Mouse (Mus musculus) lung, embryonic 15.5 days (tissue): ENCODE data around the gene Upb1. TPM values are rescaled to one million over a fixed set of nuclear protein-coding genes. Genes with fewer than 3 reads are reported as not detected.
A peak's percentile ranks its signal among the peaks of the same experiment; 100 is the strongest.
"Not testable (repeated sequence)": the region's sequence is repeated elsewhere in the genome, so short reads cannot be mapped to it uniquely, and the experiment has no call there.

Experiments used
- ATAC-seq: fragments of 200-750 bp; cut with Nextera tagmentation; 2 replicates; pipeline ENCODE4 v1.8.0; 2017; ENCODE audit warnings: moderate number of reproducible peaks, borderline replicate concordance; ENCODE audit not compliant: low FRiP score, low TSS enrichment; ENCODE audit errors: extremely low read depth
- H3K27ac ChIP-seq: fragments of 300-500 bp; sonication (generic); 2 replicates; pipeline ENCODE4 v1.5.1; 2015; ENCODE audit warnings: moderate library complexity, mild to moderate bottlenecking, inconsistent platforms
- H3K27me3 ChIP-seq: fragments of 300-500 bp; sonication (generic); 2 replicates; pipeline ENCODE4 v1.6.1; 2015; ENCODE audit warnings: inconsistent platforms
- H3K36me3 ChIP-seq: fragments of 300-500 bp; sonication (generic); 2 replicates; pipeline ENCODE4 v1.6.1; 2015; ENCODE audit warnings: inconsistent platforms
- H3K4me1 ChIP-seq: fragments of 300-500 bp; sonication (generic); 2 replicates; pipeline ENCODE4 v1.6.1; 2015; ENCODE audit warnings: inconsistent platforms
- H3K4me2 ChIP-seq: fragments of 300-500 bp; sonication (generic); 2 replicates; pipeline ENCODE4 v1.6.1; 2015; ENCODE audit warnings: inconsistent platforms, mild to moderate bottlenecking, moderate library complexity
- H3K4me3 ChIP-seq: fragments of 300-500 bp; sonication (generic); 2 replicates; pipeline ENCODE4 v1.5.1; 2015; ENCODE audit warnings: mild to moderate bottlenecking, inconsistent platforms
- H3K9ac ChIP-seq: fragments of 300-500 bp; sonication (generic); 2 replicates; pipeline ENCODE4 v1.6.1; 2015; ENCODE audit warnings: inconsistent platforms
- H3K9me3 ChIP-seq: fragments of 300-500 bp; sonication (generic); 2 replicates; pipeline ENCODE4 v1.6.1; 2016; ENCODE audit warnings: inconsistent platforms
- WGBS: fragments of 180-500 bp; shearing (Covaris S2); methylation state at CpG from one replicate; pipeline ENCODE4 v1.1.7; 2015; 5-methylcytosine and 5-hydroxymethylcytosine counted together
- polyA plus RNA-seq: library from polyadenylated mRNA; unstranded; fragments of >200 nt; fragmentation: Nextera tagmentation; extraction: Ambion mirVana; gene quantifications from 2 replicates; pipeline ENCODE4 v1.2.1, GENCODE M21; 2015

The Upb1 gene
- polyA plus RNA-seq, 1 experiment from 2014 or later = 1.3 TPM

DNA sequence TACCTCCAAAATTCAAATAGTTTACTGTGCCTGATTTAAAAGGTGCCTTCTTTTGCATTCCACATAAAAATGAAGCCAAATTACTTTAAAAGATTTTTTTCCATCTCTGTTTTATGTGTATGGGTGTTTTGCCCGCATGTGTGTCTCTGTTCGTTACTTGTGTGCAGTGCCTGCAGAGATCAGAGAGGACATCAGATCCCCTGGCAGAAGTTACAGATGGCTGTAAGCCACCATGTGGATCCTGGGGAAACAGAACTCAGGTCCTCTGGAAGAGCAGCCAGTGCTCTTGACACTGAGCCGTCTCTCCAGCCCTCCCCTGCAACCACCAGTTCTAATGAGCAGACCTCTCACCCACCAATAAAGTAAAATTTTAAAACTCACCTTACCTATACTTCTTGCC, 61.8 kb downstream of the Upb1 start:
- 79% methylated on average over 3 of the region's 3 CpGs for WGBS
- H3K27me3 ChIP-seq = no peaks in the 10 kb centered on the region
- peaks cover 25% of the 10 kb centered on the region for H3K4me1 ChIP-seq
- no peak overlapping the region for H3K4me2 ChIP-seq
- ATAC-seq = no peak
- no peaks in the 10 kb centered on the region for H3K36me3 ChIP-seq
- no peak overlapping the region for H3K9ac ChIP-seq
- no peak overlapping the region for H3K4me3 ChIP-seq
- no peak overlapping the region for H3K27ac ChIP-seq
- H3K9me3 ChIP-seq = no peaks in the 10 kb centered on the region

DNA sequence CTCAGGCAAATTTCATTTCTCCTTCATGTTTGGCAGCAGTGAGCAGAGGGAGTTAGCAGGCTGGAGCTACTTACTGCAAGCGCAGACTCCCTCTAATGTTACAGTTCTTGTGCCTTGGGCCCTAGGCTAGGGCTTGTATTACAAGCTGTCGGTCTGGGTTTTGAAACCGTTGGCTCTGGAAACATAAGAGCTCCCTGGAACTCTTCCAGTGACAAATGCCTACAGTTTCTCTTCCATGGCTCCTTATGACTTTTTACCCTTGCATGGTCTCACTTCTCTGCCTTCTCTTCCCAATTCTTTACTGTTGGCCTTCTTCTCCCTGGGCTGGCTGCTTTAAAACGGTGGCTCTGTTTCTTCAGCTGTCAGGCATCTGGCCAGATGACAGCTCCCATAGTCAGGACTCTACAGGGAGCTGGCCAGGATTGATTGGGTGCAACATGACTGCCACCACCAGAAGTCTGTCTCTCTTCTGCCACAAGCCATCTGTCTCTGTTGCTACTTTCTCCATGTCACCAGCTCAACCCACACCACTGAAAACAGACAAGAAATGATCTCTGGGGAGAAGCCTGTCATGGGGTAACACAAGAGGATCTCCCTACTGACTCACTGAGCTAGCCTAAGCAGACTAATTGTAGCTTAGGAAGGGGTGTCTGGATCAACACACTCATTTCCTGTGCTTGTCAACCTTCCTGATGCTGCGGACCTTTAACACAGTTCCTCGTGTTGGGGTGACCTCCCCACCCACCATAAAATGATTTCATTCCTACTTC, 65.1 kb downstream of the Upb1 start:
- Histone ChIP-seq H3K4me2 (no peak overlapping the region), H3K4me1 (peaks cover 25% of the 10 kb centered on the region), H3K36me3 (no peaks in the 10 kb centered on the region), H3K9ac (no peak overlapping the region), H3K4me3 (no peak overlapping the region), H3K9me3 (no peaks in the 10 kb centered on the region), H3K27me3 (no peaks in the 10 kb centered on the region), H3K27ac (peak overlapping the region; percentile 76)
- peak; percentile 97 for ATAC-seq
- WGBS = 16% methylated on average over 6 of the region's 6 CpGs

- WGBS = 73% methylated on average over 8 of the region's 8 CpGs
Observed at GRCm38 (mm10) chr10:75473411-75473810, 72.5 kb downstream of the Upb1 start.

DNA sequence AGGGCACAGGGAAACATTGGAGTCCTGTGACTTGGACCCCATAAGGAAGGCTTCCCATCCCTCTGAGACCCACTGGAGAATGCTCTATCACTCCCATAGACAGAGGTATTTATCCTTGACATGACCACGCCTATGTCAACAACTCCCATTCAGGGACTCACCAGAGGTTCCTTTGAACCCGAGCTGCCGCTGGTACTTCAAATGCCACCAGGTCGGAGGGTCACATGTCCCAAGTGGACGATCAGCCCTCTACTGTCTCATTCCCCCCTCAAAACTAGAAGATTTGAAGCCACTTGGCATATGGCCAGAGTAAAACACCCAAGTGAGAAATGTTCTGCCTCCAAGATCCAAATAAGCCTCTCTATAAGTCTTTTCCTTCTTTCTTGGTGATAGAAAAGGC, 73.7 kb downstream of the Upb1 start:
- no peaks in the 10 kb centered on the region for H3K27me3 ChIP-seq
- no peak for ATAC-seq
- H3K9ac ChIP-seq = no peak overlapping the region
- H3K4me2 ChIP-seq = no peak overlapping the region
- H3K36me3 ChIP-seq = no peaks in the 10 kb centered on the region
- H3K4me1 ChIP-seq = 0 out of 2 replicates have a peak, but pooled peaks cover 7% of the 10 kb centered on the region
- WGBS = 21% methylated on average over 5 of the region's 5 CpGs
- H3K27ac ChIP-seq = 0 out of 2 replicates have a peak overlapping the region, but pooled peaks have one; percentile 8
- no peak overlapping the region for H3K4me3 ChIP-seq
- no peaks in the 10 kb centered on the region for H3K9me3 ChIP-seq

More at GRCm38 (mm10) chr10:75473411-75473810, 72.5 kb downstream of the Upb1 start:
- ATAC-seq = no peak
- Histone ChIP-seq H3K4me1 (0 out of 2 replicates have a peak, but pooled peaks cover 7% of the 10 kb centered on the region), H3K36me3 (no peaks in the 10 kb centered on the region), H3K9ac (no peak overlapping the region), H3K27me3 (no peaks in the 10 kb centered on the region), H3K9me3 (no peaks in the 10 kb centered on the region), H3K27ac (no peak overlapping the region), H3K4me3 (no peak overlapping the region), H3K4me2 (no peak overlapping the region)

- not testable (repeated sequence) for ATAC-seq, H3K9me3 ChIP-seq, H3K4me3 ChIP-seq, H3K27me3 ChIP-seq, H3K4me2 ChIP-seq, H3K9ac ChIP-seq, H3K36me3 ChIP-seq, H3K4me1 ChIP-seq
- 38% methylated on average over 5 of the region's 6 CpGs for WGBS
- H3K27ac ChIP-seq = 0 out of 2 replicates have a peak overlapping the region, but pooled peaks have one; percentile 8
Observed at GRCm38 (mm10) chr10:75475139-75475850, 74.4 kb downstream of the Upb1 start.

DNA sequence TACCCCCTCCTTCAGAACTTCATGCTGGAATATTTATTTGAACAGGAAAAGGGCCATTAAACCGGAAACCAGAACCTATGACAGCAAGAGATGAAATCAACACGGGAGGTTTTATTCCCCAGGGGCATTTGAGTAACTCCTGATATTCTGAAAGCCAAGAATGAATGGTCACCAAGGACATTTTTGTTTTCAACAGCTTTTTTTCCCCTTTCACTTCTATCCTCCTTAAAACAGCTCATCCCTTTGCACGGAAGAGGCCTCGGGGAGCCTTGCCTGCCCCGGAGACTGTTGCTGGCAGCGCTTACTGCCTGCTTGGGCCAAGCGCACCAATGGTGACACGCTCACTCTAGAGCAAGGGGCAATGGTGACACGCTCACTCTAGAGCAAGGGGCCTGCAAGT, 76.1 kb downstream of the Upb1 start:
- no peak overlapping the region for H3K4me2 ChIP-seq
- H3K9ac ChIP-seq = no peak overlapping the region
- H3K9me3 ChIP-seq = no peaks in the 10 kb centered on the region
- no peaks in the 10 kb centered on the region for H3K36me3 ChIP-seq
- 0 out of 2 replicates have a peak, but pooled peaks have one; percentile 23 for ATAC-seq
- no peak overlapping the region for H3K4me3 ChIP-seq
- 45% methylated on average over 9 of the region's 9 CpGs for WGBS
- H3K4me1 ChIP-seq = 0 out of 2 replicates have a peak, but pooled peaks cover 7% of the 10 kb centered on the region
- H3K27ac ChIP-seq = no peak overlapping the region
- H3K27me3 ChIP-seq = no peaks in the 10 kb centered on the region

DNA sequence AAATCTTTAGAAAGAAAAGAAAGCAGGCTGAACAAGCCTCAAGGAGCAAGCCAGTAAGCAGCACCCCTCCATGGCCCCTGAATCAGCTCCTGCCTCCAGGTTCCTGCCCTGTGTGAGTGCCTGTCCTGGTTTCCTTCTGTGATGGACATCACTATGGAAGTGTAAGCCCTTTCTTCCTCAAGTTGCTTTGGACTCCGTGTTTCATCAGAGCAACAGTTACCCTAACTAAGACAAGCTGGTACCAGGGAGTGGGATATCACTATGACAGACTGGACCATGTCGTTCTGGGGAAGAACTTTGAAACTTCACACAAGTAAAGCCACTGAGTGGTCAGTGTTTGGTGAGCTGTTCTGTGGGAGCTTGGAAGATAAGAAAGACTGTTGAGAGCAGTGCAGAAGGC, 79.0 kb downstream of the Upb1 start:
- ATAC-seq = no peak
- WGBS = 70% methylated on average over 2 of the region's 2 CpGs

GRCm38 (mm10) chr10:75481703-75482102, 80.8 kb downstream of the Upb1 start:
- WGBS = 71% methylated on average over 4 of the region's 4 CpGs
- Histone ChIP-seq H3K4me1 (peaks cover 4% of the 10 kb centered on the region; the same call in 1 of the 2 replicates), H3K4me3 (no peak overlapping the region), H3K36me3 (no peaks in the 10 kb centered on the region), H3K27ac (no peak overlapping the region), H3K4me2 (no peak overlapping the region), H3K9ac (no peak overlapping the region), H3K9me3 (no peaks in the 10 kb centered on the region), H3K27me3 (no peaks in the 10 kb centered on the region)
- no peak for ATAC-seq

More for the DNA sequence above, 79.0 kb downstream of the Upb1 start:
- no peaks in the 10 kb centered on the region for H3K9me3 ChIP-seq
- no peaks in the 10 kb centered on the region for H3K27me3 ChIP-seq
- no peak overlapping the region for H3K9ac ChIP-seq
- H3K4me1 ChIP-seq = 0 out of 2 replicates have a peak, but pooled peaks cover 5% of the 10 kb centered on the region
- no peaks in the 10 kb centered on the region for H3K36me3 ChIP-seq
- no peak overlapping the region for H3K4me2 ChIP-seq
- H3K27ac ChIP-seq = no peak overlapping the region
- H3K4me3 ChIP-seq = no peak overlapping the region

DNA sequence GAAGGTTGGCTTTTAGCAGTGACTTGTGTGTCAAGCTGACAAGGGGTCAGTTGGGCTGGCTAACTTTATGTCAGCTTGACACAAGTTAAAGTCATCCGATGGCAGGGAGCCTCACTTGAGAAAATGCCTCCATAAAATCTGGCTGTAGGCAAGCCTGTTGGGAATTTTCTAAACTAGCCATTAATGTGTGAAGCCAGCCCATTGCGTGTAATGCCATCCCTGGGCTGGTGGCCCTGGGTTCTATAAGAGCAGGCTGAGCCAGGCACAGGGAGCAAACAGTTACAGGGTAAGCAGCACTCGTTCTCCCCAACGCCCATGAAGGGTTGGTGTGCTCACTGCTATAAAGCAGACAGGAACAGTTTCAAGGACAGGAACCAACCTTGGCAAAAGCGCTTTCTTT, 81.4 kb downstream of the Upb1 start:
- H3K4me1 ChIP-seq = peaks cover 4% of the 10 kb centered on the region; the same call in 1 of the 2 replicates
- 69% methylated on average over 5 of the region's 5 CpGs for WGBS
- H3K36me3 ChIP-seq = no peaks in the 10 kb centered on the region
- no peak overlapping the region for H3K4me3 ChIP-seq
- no peaks in the 10 kb centered on the region for H3K9me3 ChIP-seq
- no peak overlapping the region for H3K27ac ChIP-seq
- H3K4me2 ChIP-seq = no peak overlapping the region
- no peak overlapping the region for H3K9ac ChIP-seq
- no peaks in the 10 kb centered on the region for H3K27me3 ChIP-seq
- ATAC-seq = no peak

DNA sequence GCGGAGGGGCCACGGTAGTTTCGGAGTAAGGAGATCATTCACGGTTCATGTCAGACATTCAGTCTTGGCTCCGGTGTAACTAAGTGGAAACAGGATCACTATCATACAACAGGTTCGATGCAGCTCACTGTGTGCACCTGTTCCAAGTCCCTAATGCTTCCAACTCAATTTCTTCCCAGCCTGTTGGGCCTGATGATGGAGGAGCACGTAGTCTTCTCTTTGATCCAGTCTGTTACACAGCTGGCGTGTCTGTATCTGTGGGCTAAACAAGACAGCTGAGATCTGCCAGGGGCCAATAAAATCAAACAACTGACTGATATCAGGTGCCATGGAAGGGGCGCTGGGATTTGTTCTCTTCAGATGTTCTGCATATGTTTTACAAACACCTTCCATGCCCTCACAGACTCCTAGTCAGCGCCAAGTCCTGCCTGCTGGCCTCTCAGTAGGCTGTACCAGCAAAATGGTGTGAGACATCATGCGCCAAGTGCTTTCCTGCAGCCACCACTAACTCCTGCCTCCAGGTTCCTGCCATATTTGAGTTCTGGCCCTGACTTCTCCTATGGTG, 82.1 kb downstream of the Upb1 start:
- H3K4me1 ChIP-seq = peaks cover 4% of the 10 kb centered on the region; the same call in 1 of the 2 replicates
- WGBS = 83% methylated on average over 11 of the region's 11 CpGs
- H3K27ac ChIP-seq = no peak overlapping the region
- H3K9ac ChIP-seq = no peak overlapping the region
- no peak overlapping the region for H3K4me2 ChIP-seq
- H3K9me3 ChIP-seq = no peaks in the 10 kb centered on the region
- H3K4me3 ChIP-seq = no peak overlapping the region
- no peaks in the 10 kb centered on the region for H3K27me3 ChIP-seq
- no peak for ATAC-seq
- H3K36me3 ChIP-seq = no peaks in the 10 kb centered on the region

DNA sequence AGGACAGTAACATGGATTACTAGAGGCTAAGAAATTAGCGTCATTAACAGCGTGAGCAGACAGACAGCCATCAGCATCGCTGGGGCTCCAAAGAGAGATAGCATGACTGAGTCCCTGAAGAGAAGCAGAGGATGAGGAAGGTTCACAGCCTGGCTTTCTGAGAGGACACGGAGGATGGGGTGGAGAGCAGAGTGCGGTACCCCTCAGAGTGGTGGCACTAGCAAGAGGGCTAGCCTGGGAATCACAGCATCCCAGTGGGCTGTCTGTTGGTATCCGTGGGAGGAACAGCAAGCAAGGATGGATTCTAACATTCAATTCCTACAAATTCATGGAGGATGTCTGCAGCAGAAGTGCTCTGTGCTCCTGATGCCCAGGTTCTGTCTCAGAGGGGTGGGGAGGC, 83.2 kb downstream of the Upb1 start:
- Histone ChIP-seq H3K4me2 (no peak overlapping the region), H3K4me1 (peaks cover 4% of the 10 kb centered on the region; the same call in 1 of the 2 replicates), H3K36me3 (no peaks in the 10 kb centered on the region), H3K9ac (no peak overlapping the region), H3K27me3 (no peaks in the 10 kb centered on the region), H3K9me3 (no peaks in the 10 kb centered on the region), H3K27ac (no peak overlapping the region), H3K4me3 (no peak overlapping the region)
- WGBS = 83% methylated on average over 6 of the region's 6 CpGs
- no peak for ATAC-seq

GRCm38 (mm10) chr10:75484767-75485166, 83.9 kb downstream of the Upb1 start:
- H3K4me1 ChIP-seq = peaks cover 4% of the 10 kb centered on the region; the same call in 1 of the 2 replicates
- ATAC-seq = no peak
- no peak overlapping the region for H3K4me3 ChIP-seq
- H3K4me2 ChIP-seq = no peak overlapping the region
- WGBS = 40% methylated on average over 6 of the region's 6 CpGs
- no peaks in the 10 kb centered on the region for H3K36me3 ChIP-seq
- no peak overlapping the region for H3K27ac ChIP-seq
- no peaks in the 10 kb centered on the region for H3K9me3 ChIP-seq
- no peak overlapping the region for H3K9ac ChIP-seq
- H3K27me3 ChIP-seq = no peaks in the 10 kb centered on the region
